Mouse (Mus musculus): ENCODE data around the gene Antxr1. TPM values are rescaled to one million over a fixed set of nuclear protein-coding genes. Genes with fewer than 3 reads are reported as not detected.

Gene Antxr1
- 0.03 and 0.11 TPM in 2 replicates for polyA plus RNA-seq (2012)

DNA sequence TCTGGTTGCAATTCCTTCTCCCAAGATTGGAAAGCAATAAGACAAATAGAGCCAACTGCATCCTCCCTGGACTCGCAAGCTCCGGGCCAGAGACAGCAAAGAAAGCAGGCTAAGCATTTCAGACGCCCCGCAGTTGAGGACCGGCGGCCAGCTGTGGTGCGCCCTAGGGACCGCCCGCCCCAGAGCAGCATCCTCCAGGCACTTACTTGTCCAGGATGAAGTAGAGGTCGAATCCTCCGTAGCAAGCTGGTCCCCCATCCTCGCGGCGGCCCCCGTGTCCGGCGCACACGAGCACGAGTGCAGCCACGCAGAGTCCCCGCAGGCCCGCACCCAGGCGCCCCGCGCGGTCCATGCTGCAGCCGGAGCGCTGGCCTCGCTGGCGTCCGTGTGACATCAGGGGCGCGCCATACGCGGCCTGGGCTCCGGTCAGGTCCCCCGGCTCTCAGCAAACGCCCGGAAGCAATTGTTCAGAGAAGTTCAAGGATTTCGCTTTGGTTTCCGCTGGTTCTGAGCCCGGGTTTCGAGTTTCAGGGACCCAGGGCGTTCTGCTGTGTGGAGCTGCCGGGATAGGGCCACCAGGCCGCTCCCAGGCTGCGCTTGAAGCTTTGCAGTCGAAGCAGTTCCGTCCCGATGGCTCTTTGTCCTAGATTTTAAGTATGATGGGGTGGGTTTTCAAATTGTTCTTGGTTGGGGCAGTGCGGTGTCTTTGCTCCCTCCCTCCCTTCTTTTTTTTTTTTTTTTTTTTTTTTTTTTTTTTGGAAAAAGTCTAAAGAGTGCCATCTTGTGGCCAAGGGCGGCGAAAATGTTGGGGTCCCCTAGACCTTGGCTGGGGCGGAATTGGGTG is at the start of gene Antxr1:
Gene Antxr1, minus strand, starts transcription at position 731 of the 844 bp plus-strand sequence.

DNA sequence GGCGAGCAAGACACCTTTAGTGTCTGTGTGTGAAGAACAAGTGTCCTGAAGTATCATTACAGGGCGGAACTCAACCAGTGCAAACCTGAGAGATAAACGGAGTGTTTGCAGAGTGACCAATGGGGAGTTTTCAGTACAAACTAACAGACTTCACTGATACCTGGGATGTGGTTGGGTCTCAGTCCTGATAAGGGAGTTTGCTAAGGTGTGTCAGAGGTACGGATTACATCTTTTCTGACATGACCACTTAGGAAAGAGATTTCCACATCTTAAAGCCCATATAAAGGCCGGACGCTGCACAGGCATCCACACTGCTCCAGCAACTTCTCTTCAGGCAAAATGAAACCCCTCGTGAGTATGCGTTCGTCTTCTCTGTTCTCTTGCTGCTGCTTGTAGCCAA is 37.4 kb upstream of the Antxr1 start, which contains the start of gene Gkn2:
Gene Gkn2, plus strand, starts transcription at position 301 of the 400 bp plus-strand sequence.

DNA sequence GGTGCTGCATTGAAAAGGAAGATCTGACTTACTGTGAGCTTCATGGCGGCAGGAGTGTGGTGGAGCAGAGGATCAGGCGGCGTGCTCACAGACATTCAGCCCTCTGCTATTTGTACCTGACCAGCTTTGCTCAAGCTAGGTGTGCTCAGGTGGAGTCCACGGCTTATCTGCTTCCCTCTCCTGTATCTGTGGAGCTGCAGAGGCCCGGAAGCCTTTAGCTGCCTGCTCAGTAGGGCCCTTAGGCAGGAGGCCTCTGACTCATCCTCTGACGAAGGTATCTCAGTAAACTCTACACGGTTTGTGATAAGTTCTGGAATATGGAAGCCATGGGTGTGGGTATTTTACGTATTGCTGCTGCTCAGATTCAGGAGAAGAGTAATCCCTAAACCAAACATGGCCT is 15.2 kb upstream of the Antxr1 start, which contains the start of gene Gkn1:
Gene Gkn1, minus strand, starts transcription at position 114 of the 400 bp plus-strand sequence.

DNA sequence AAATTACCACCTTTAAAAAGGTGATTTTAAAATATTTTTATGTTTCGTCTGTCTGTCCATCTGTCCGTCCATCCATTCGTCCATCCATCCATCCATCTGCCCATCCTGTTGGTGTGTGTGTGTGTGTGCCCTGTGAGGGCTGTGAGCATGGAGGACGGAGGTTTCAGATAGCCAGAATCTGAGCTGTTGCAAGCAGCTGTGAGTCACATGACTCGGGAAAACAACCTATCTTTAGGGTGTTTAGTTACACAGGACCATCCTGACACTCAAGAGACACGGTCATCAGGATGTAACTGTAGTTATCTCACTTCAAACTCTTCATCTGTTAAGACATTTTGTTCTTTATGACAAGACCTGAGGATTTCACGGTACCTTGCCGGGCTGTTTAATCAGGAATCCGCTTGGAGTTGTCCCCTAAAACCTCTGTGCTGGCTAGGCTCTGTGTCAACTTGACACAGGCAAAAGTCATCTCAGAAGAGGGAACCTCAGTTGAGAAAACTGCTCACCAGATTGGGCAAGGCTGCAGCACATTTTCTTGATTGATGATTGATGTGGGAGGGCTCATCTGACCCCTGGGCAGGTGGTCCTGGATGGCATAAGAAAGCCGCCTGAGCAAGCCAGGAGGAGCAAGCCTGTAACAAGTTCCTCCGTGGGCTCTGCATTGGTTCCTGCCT is 231.4 kb downstream of the Antxr1 start, which contains the start of gene D6Ertd527e:
Gene D6Ertd527e, plus strand, starts transcription at position 624 of the 674 bp plus-strand sequence.

Other genes starting within 250 kb of the Antxr1 start
- 0.32 TPM in 1 of 2 replicates, not detected in the other for gene D6Ertd527e, start 231.1 kb downstream of the Antxr1 start, polyA plus RNA-seq (2012)
- not detected in 2 replicates for gene Gkn1, start 15.1 kb upstream of the Antxr1 start, polyA plus RNA-seq (2012)
- gene Gkn2, start 37.5 kb upstream of the Antxr1 start, polyA plus RNA-seq (2012), result not detected in 2 replicates
- not detected in 2 replicates for gene Gkn3, start 53.1 kb upstream of the Antxr1 start, polyA plus RNA-seq (2012)
- gene Bmp10, start 93.2 kb upstream of the Antxr1 start, polyA plus RNA-seq (2012), result not detected in 2 replicates
- 6.1 and 7.3 TPM in 2 replicates for gene Arhgap25, start 197.4 kb upstream of the Antxr1 start, polyA plus RNA-seq (2012)